Mouse (Mus musculus) small intestine, adult 2 months (tissue): ENCODE data around the gene Prmt3. TPM values are rescaled to one million over a fixed set of nuclear protein-coding genes. Genes with fewer than 3 reads are reported as not detected.

Experiments
- H3K27ac ChIP-seq: fragments of 200-500 bp; 2 replicates; pipeline ENCODE4 v1.5.1; 2012; ENCODE audit warnings: low read depth, low read length, control low read depth, inconsistent platforms; ENCODE audit not compliant: insufficient read depth
- H3K27me3 ChIP-seq: fragments of 200-500 bp; 2 replicates; pipeline ENCODE4 v1.6.1; 2012; ENCODE audit warnings: mild to moderate bottlenecking, moderate library complexity, low read length, inconsistent platforms; ENCODE audit not compliant: control insufficient read depth, insufficient read depth
- H3K36me3 ChIP-seq: fragments of 200-500 bp; 2 replicates; pipeline ENCODE4 v1.6.1; 2012; ENCODE audit warnings: mild to moderate bottlenecking, low read length, control low read depth, inconsistent platforms; ENCODE audit not compliant: control insufficient read depth, insufficient read depth
- H3K4me1 ChIP-seq: fragments of 200-500 bp; 2 replicates; pipeline ENCODE4 v1.6.1; 2012; ENCODE audit warnings: low read length, inconsistent platforms, mixed read lengths; ENCODE audit not compliant: control insufficient read depth, insufficient read depth, insufficient read length
- H3K4me3 ChIP-seq: fragments of 200-500 bp; 2 replicates; pipeline ENCODE4 v1.5.1; 2012; ENCODE audit warnings: low read depth, mild to moderate bottlenecking, control low read depth, inconsistent platforms, low read length, moderate library complexity
- CTCF ChIP-seq: fragments of 200-500 bp; IDR thresholded peaks from 2 replicates; pipeline ENCODE4 v1.5.1; 2012; ENCODE audit warnings: low read depth, mild to moderate bottlenecking, control low read depth, inconsistent platforms, low read length, moderate library complexity, mixed read lengths; ENCODE audit not compliant: insufficient replicate concordance, insufficient read length; ENCODE audit errors: extremely low read depth
- POLR2A ChIP-seq: fragments of 200-500 bp; IDR thresholded peaks from 2 replicates; pipeline ENCODE4 v1.6.1; 2012; ENCODE audit warnings: low read depth, mild to moderate bottlenecking, control low read depth, inconsistent platforms, low read length, moderate library complexity
- WGBS: fragments of 180-500 bp; shearing (Covaris S2); methylation state at CpG from one replicate; pipeline ENCODE4 v1.1.7; 2018; 5-methylcytosine and 5-hydroxymethylcytosine counted together
- polyA plus RNA-seq: library from polyadenylated mRNA; depleted of rRNA; stranded (reverse); fragments of >200 nt; gene quantifications from 2 replicates; pipeline ENCODE4 v1.2.3, GENCODE M21; 2012; rRNA removed

Gene Prmt3
- polyA plus RNA-seq, 1 experiment, result 11.6 TPM

- no peak overlapping the region for H3K27ac ChIP-seq
- no peaks in the 10 kb centered on the region for H3K36me3 ChIP-seq
- TF ChIP-seq CTCF, result no peak
- no peak for TF ChIP-seq POLR2A
- peaks cover 6% of the 10 kb centered on the region for H3K27me3 ChIP-seq
- H3K4me1 ChIP-seq, result no peaks in the 10 kb centered on the region
- no peak overlapping the region for H3K4me3 ChIP-seq
- 49% methylated on average over 9 of the region's 9 CpGs for WGBS
These were observed 123.9 kb downstream of the Prmt3 start for GRCm38 (mm10) chr7:49902003-49902552.

GRCm38 (mm10) chr7:49907191-49908171, 129.3 kb downstream of the Prmt3 start:
- no peak overlapping the region for H3K27ac ChIP-seq
- TF ChIP-seq POLR2A, result no peak
- no peak for TF ChIP-seq CTCF
- no peaks in the 10 kb centered on the region for H3K36me3 ChIP-seq
- H3K4me3 ChIP-seq, result no peak overlapping the region
- peaks cover 53% of the 10 kb centered on the region for H3K27me3 ChIP-seq
- H3K4me1 ChIP-seq, result peaks cover 4% of the 10 kb centered on the region; the same call in 1 of the 2 replicates
- WGBS, result 8% methylated on average over 28 of the region's 28 CpGs

Other genes starting within 250 kb of the Prmt3 start
- gene Dbx1, start 141.5 kb upstream of the Prmt3 start, polyA plus RNA-seq, result not detected in 2 replicates
- 8.0 and 8.9 TPM in 2 replicates for gene Htatip2, start 19.2 kb upstream of the Prmt3 start, polyA plus RNA-seq
- gene Slc6a5, start 131.8 kb downstream of the Prmt3 start, polyA plus RNA-seq, result not detected in 2 replicates
- 0.30 and 0.32 TPM in 2 replicates for gene Nell1, start 196.5 kb downstream of the Prmt3 start, polyA plus RNA-seq